Mouse (Mus musculus) 3134 (cell line): ENCODE measurements around the gene Pipox.

Source experiments
- DNase-seq: peaks from one replicate; pipeline ENCODE4 v3.0.0-alpha.2; 2011; ENCODE audit warnings: low spot score; ENCODE audit not compliant: insufficient read length; ENCODE audit errors: extremely low read depth

Gene Pipox

GRCm38 (mm10) chr11:77850401-77851244 lies 43.3 kb downstream of the Pipox start:
- no peak for DNase-seq

- DNase-seq = no peak
Measured at GRCm38 (mm10) chr11:77849151-77849550, 44.7 kb downstream of the Pipox start.

- no peak for DNase-seq
Measured at GRCm38 (mm10) chr11:77848131-77848530, 45.8 kb downstream of the Pipox start.

DNA sequence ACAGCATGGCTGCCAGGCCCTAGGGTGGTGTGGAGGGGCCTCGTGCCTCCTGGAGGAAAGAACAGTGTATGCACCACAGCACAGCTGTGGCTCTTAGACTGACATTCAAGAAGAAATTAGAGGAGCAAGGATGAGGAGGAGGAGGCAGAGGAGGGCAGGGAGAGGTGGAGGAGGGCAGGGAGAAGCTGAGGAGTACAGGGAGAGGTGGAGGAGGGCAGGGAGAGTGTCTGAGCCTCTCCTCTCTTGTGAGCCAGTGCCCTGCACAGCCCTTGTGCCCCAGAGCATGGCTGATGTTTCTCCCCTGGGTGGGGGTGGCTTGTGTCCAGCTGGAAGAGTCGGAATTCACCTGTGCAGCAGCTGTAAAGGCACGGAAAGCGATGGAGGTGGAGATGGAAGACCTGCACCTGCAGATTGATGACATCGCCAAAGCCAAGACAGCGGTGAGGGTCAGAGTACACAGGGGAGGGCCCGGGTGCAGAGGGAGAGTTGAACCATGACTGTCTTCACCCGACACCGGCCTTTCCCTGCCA lies 46.2 kb downstream of the Pipox start:
- DNase-seq = no peak

GRCm38 (mm10) chr11:77843906-77844200 lies 50.0 kb downstream of the Pipox start:
- DNase-seq = no peak

DNA sequence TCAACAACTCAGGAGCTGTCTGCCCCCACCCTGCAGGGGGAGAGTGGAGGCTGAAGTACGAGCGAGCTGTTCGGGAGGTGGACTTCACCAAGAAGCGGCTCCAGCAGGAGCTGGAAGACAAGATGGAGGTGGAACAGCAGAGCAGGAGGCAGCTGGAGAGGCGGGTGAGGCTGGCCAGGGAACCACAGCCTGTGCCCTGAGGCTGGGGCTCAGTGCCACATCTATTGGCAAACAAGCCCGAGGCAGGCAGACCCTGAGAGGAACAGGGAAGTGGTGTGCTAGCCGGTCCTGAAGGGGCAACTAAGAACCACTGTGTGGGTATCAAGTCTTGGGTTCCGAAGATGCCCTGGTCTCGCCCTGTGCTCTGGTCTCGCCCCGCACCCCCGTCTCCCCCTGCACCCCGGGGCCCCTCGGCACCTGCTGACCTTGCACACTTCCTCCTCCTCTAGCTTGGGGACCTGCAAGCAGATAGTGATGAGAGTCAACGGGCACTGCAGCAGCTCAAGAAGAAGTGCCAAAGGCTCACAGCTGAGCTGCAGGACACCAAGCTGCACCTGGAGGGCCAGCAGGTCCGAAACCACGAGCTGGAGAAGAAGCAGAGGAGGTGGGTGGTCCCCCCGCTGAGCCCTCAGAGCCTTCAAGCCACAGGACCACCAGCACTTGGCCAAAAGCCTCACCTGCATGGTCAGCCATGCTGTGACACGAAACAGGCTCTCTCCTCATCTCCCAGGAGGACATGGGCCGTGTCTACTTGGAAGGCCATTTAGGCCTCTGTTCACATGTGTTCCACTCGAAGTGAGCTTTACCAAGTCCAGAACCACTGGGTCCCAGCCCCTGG lies 50.6 kb downstream of the Pipox start:
- no peak for DNase-seq

GRCm38 (mm10) chr11:77840523-77841245 lies 53.2 kb downstream of the Pipox start:
- no peak for DNase-seq

- DNase-seq = no peak
Measured at GRCm38 (mm10) chr11:77837856-77838255, 56.0 kb downstream of the Pipox start.

DNA sequence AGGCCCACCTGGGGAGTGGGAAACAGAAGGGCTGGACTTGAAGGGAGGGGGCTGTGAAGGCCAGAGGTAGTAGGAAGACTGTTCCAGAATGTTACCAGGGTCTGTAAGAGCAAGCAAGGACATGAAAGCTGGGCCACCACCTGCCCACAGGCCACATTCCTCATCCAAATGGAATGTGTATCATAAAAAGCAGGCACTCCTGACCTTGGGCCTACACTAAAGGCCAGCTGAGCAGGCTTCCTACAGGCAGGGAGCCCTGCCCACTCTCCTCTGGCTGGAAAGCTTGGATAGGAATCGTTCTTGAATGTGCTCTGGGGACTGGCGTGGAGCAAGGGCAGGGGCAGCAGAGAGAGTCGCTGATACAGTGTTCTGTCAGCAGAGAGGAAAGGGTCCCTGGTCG lies 57.1 kb downstream of the Pipox start:
- DNase-seq = peak; percentile 39

GRCm38 (mm10) chr11:77836290-77836689 lies 57.6 kb downstream of the Pipox start:
- no peak for DNase-seq

GRCm38 (mm10) chr11:77835109-77835508 lies 58.8 kb downstream of the Pipox start:
- no peak for DNase-seq

GRCm38 (mm10) chr11:77832541-77832940 lies 61.4 kb downstream of the Pipox start:
- no peak for DNase-seq

DNA sequence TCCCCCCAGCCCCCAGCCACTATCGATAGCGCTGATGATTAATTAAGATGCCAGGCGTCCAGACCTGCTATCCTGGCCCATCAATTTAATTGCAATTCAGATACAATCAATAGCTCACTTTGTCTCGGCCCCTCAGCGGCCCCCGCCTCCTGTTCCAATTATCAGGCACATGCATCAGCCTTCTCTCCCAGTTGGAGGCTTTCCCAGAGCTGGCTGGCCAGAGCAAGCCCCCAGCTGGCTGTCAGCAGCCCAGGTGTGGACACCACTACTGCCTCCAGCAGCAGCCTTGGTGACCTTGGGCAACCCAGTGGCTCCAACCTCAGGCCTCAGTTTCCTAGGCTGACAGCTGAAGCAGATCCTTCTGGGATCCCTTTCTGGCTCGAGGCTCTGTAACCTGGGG lies 63.0 kb downstream of the Pipox start:
- no peak for DNase-seq
